Mouse (Mus musculus): ENCODE data around the gene Fam221a.

Fam221a gene

DNA sequence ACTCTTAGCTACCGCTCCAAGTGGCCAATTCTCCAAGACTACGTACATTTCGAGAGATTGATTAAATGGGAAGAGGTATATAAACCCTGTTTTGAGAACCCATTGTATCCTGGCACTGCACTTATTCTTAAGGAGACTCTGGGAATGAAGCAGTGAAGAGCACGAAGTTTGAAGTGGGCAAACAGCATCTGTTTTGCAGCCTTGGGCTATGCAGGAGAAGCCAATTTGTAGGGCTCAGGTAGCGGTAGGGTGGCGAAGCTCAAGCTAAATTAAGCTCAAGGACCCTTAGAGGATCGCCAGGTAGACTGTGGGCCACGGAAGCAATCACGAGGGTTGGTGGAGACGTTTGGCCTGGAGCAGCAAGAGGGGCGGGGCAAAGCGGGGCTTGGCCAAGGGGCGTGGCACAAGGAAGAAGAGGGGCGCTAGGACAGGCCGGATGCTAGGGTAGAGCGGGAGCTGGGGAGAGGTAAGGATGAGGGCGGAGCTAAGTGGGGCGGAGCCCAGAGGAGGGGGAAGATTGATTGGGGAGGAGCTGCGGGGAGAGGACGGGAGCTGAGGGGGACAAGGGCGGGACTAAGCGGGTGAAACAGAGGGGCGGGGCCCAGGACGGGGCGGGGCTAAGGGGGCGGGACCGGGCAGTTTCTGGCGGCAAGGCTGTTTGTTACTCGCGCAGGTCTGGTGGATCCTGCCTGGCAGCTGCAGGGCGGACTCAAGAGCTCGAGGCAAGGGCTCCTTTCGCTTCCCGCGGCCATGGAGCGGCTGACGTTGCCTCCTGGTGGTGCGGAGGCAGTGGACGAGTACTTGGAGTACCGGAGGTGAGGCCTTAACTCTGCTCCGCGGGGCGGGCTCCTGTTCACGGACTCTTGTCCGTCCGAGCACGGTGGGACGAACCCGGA lies at the start of gene Fam221a:
Gene Fam221a, plus strand, starts transcription at position 581 of the 896 bp plus-strand sequence.
- DNase-seq (ENCODE audit: low spot score), result peak; percentile 58

- peak; percentile 89 for DNase-seq (ENCODE audit: low spot score)
These were observed 48.5 kb upstream of the Fam221a start, which contains the start of gene Ccdc126 for GRCm38 (mm10) chr6:49318966-49319594. TSS of gene Ccdc126 (plus strand) at chr6:49319274.

DNA sequence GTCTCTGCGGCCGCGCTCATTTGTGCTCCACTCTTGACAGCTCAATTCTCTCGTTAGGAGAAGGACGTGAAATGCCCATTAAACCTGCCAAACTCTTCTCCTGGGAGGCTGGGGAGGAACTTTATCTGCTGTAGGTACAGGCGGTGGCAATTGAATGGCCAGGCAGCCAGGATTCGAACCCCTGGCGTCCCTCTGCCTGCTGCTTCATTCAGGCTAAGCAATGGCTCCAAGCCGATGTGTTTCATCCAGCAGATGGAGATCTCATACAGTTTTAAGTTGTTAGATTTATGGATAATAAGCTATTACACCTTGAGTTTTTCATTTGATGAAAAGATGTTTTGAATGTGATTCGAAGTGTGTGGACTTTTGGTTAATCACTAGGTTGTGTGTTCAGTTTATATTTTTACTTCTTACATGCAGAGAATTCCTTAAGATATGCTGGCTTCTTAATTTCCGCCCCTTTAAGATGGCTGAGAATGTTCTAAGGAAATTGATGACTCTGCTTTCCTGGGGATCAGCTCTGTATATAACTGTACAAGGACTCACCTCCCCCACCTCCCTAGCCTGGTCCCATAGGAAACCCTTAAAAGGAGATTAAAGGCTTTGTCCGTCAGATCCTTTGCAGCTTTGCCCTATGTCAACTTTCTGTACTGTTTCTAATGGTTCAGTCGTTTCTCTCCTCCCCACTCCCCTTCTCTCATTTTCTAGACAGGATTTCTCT lies 47.8 kb upstream of the Fam221a start:
- no peak for DNase-seq (ENCODE audit: low spot score)

- no peak for DNase-seq (ENCODE audit: low spot score)
These were observed 46.2 kb upstream of the Fam221a start for GRCm38 (mm10) chr6:49321341-49321740.

DNA sequence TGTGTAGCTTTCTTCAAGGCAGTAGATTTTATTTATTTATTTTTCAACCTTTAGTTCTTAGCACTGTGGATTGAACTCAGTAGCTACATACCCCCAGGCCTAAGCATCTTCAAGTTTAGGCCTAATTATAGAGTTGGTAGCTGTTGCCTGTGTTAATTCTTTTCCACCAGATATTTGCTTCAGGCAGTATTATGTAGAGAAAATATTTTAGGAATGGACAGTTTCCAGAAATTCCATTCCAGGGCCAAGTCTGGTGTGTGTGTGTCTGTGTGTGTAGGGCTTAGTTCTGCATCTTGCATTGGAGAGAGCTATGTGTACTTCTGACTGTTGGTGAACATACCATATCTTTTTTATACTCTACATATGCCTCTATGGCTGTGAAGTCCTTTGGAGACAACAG lies 45.5 kb upstream of the Fam221a start:
- DNase-seq (ENCODE audit: low spot score), result no peak

DNA sequence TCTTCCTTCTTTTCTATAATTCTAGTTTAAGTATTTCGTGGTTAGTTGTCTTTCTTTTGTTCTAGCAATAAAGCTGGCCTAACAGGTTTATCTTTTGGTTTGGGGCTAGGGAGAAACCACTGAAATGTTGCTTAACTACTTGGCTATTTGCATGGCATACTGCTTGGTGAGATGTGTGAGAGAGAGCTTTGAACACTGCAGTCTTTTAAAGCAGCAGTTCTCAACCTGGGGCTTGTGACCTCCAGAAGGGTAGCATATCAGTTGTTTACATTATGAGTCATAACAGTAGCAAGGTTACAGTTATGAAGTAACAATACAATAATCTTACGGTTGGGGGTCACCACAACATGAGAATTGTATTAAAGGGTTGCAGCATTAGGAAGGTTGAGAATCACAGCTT lies 44.6 kb upstream of the Fam221a start:
- DNase-seq (ENCODE audit: low spot score), result no peak

DNA sequence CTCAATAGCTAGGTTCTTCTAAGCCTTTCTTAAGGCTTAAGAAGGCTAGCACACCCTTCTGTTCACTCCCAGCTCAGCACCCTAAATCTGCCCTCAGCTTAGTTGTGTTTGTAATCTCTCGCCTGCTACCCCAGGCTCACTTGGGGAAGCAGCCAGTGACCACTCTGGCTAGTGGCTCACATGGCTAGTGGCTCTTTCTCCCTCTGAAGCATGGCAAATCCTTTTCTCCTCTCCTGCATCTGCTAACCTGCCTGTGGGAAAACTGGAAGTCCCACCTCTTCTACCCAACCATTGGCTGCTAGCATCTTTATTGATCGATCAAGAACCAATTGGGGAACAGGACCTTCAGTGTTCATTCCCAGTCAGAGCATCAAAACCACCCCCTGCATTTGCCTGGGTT lies 43.0 kb upstream of the Fam221a start:
- DNase-seq (ENCODE audit: low spot score), result no peak

- DNase-seq (ENCODE audit: low spot score), result no peak
These were observed 42.2 kb upstream of the Fam221a start for GRCm38 (mm10) chr6:49325294-49325693.

- no peak for DNase-seq (ENCODE audit: low spot score)
These were observed 40.7 kb upstream of the Fam221a start for GRCm38 (mm10) chr6:49326846-49327245.

DNA sequence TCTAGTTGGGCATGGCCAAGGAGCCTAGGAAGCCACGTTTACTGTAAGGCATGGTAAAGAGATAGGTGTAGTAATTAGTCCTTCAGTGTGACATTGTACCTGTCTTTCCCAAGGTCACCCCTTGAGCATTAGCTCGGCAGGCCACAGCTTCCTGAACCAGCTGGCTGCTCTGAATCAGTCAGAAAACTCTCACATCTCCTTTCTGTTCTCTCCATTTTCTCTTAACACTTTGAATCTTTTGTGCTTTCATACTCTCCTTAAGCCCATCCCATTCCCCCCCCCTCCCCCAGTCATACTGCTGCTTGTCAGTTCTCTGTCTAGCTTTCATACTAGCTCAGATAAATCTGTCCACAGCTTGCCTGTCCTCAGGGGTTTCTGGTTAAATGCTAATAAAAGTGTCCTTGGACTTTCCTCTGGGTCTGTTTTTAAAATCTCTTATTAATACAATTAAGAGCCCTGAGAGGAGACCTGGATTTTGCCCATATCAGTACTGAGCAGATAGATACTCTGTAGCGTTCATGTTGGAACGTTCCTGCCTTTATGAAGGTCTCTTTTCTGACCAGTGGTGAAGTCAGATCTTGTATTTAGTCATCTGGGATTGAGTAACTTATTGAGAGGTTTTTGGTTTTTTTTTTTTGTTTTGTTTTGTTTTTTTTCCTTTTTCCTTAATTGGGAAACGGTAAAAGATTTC lies 36.0 kb upstream of the Fam221a start:
- DNase-seq (ENCODE audit: low spot score), result no peak

GRCm38 (mm10) chr6:49332060-49332370 lies 35.5 kb upstream of the Fam221a start:
- no peak for DNase-seq (ENCODE audit: low spot score)

- no peak for DNase-seq (ENCODE audit: low spot score)
These were observed 29.0 kb upstream of the Fam221a start for GRCm38 (mm10) chr6:49338566-49338965.

- DNase-seq (ENCODE audit: low spot score), result no peak
These were observed 28.4 kb upstream of the Fam221a start for GRCm38 (mm10) chr6:49339145-49339544.

DNA sequence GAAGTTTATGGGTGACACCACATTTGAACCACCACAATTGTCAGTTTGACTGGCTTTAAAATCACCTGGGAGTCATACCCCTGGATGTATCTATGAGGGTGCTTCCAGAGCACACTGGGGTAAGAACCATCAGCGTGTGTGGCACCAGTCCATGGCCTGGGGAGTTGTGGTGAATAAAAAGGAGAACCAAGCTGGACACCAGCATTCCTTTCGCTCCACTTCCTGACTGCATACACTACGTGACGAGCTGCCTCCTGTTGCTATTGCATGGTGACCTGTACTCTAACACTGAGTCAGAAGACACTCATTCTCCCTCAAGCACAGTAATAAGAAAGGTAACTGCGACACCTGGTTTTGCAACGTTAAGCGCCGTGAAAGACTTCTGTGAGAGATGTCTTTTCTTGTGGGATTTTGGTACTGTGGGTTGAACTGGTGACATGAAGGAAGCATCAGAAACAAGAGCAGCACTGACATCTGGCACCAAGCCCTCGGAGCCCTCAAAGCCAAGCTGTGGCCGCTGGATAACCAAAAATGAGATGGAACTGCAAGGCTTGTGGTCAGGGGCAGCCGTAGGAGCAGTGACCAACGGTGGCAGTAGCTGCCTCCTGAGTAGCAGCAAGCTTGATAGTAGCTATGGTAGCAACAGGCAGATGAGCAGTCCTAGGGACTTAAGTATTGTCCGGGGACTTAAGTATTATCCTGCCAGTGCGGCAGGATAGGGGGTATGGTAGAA lies 23.6 kb upstream of the Fam221a start:
- no peak for DNase-seq (ENCODE audit: low spot score)

GRCm38 (mm10) chr6:49349826-49350225 lies 17.7 kb upstream of the Fam221a start:
- DNase-seq (ENCODE audit: low spot score), result no peak

- no peak for DNase-seq (ENCODE audit: low spot score)
These were observed 12.9 kb upstream of the Fam221a start for GRCm38 (mm10) chr6:49354613-49355012.

- DNase-seq (ENCODE audit: low spot score), result no peak
These were observed 12.4 kb upstream of the Fam221a start for GRCm38 (mm10) chr6:49355171-49355570.

DNA sequence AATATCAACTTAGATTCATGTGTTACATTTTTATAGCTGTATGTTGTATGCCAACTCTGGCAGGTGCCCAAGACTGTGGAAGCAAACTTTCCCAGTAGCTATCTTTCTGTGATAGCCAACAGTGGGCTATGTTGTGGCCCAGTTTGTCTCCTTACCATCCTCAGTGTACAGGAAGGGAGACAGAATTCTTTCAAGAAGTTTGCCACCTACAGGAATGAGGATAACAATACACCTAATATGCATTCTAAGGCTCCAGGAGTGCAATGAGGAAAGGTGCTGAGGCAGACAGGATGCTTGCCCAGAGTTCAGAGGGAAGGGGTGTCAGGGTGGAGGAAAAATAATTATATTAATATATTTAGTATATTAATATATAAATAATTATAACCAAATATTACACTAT lies 7.1 kb upstream of the Fam221a start:
- DNase-seq (ENCODE audit: low spot score), result no peak

DNA sequence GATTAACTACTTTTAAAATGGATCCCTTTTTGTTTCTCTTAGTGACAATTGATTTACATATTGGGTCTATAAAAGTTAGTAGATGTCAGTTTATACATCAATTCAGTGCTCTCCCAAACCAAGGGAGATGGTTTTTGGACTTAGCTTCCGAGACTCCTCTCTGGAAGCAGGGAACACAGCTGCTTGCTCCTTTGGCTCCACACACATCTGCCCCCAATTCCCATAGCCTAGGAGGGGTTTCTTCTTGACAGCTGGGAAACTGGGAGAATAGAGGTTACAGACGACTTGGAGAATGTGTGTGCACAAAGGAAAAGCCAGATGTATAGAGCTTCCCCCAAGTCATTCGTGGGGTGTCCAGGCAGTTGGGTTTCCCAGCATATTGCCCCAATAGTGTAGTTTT lies 673 bp downstream of the Fam221a start:
- no peak for DNase-seq (ENCODE audit: low spot score)

GRCm38 (mm10) chr6:49372705-49373104 lies 5.2 kb downstream of the Fam221a start:
- no peak for DNase-seq (ENCODE audit: low spot score)

- DNase-seq (ENCODE audit: low spot score), result no peak
These were observed 6.4 kb downstream of the Fam221a start for GRCm38 (mm10) chr6:49373943-49374342.

- DNase-seq (ENCODE audit: low spot score), result no peak
These were observed 10.8 kb downstream of the Fam221a start for GRCm38 (mm10) chr6:49378328-49378727.

All from urinary bladder, postnatal 10 days (tissue).